Mouse (Mus musculus) hindbrain, postnatal 0 days (tissue): Measurements from ENCODE around the gene Tbc1d14. TPM values are rescaled to one million over a fixed set of nuclear protein-coding genes. Genes with fewer than 3 reads are reported as not detected.
A peak's percentile ranks its signal among the peaks of the same experiment; 100 is the strongest.

ENCODE experiments used
- ATAC-seq: fragments of 200-750 bp; cut with Nextera tagmentation; 2 replicates; pipeline ENCODE4 v1.8.0; 2017; ENCODE audit warnings: mild to moderate bottlenecking, moderate TSS enrichment, moderate library complexity
- DNase-seq: peaks from one replicate; pipeline ENCODE4 v3.0.0-alpha.2; 2015; ENCODE audit warnings: low spot score
- H3K27ac ChIP-seq: fragments of 300-500 bp; sonication (generic); 2 replicates; pipeline ENCODE4 v1.5.1; 2014; ENCODE audit warnings: mild to moderate bottlenecking
- H3K27me3 ChIP-seq: fragments of 300-500 bp; sonication (generic); 2 replicates; pipeline ENCODE4 v1.6.1; 2014; ENCODE audit warnings: low read length, mixed read lengths; ENCODE audit not compliant: insufficient read depth
- H3K36me3 ChIP-seq: fragments of 300-500 bp; sonication (generic); 2 replicates; pipeline ENCODE4 v1.6.1; 2014; ENCODE audit warnings: low read length, mixed read lengths; ENCODE audit not compliant: insufficient read depth
- H3K4me1 ChIP-seq: fragments of 300-500 bp; sonication (generic); 2 replicates; pipeline ENCODE4 v1.6.1; 2014; ENCODE audit warnings: antibody characterized with exemption, low read length, mixed read lengths; ENCODE audit not compliant: insufficient read depth
- H3K4me2 ChIP-seq: fragments of 300-500 bp; sonication (generic); 2 replicates; pipeline ENCODE4 v1.6.1; 2014; ENCODE audit warnings: low read depth, mild to moderate bottlenecking, low read length, moderate library complexity, mixed read lengths
- H3K4me3 ChIP-seq: fragments of 300-500 bp; sonication (generic); 2 replicates; pipeline ENCODE4 v1.5.1; 2014; ENCODE audit warnings: low read length
- H3K9ac ChIP-seq: fragments of 300-500 bp; sonication (generic); replicated peaks from 2 replicates; pipeline ENCODE4 v1.6.1; 2014; ENCODE audit warnings: mild to moderate bottlenecking, low read length, moderate library complexity, mixed read lengths
- H3K9me3 ChIP-seq: fragments of 300-500 bp; sonication (generic); 2 replicates; pipeline ENCODE4 v1.6.1; 2016; ENCODE audit warnings: low read length, mixed read lengths
- CTCF ChIP-seq: IDR thresholded peaks from 2 replicates; pipeline ENCODE4 v1.5.1; 2016; ENCODE audit warnings: antibody characterized with exemption, control low read depth, low read depth
- WGBS: fragments of 180-500 bp; shearing (Covaris S2); extraction: QIAGEN DNeasy Blood & Tissue Kit; methylation state at CpG from one replicate; pipeline ENCODE4 v1.1.7; 2014; 5-methylcytosine and 5-hydroxymethylcytosine counted together
- polyA plus RNA-seq: library from polyadenylated mRNA; unstranded; fragments of >200 nt; fragmentation: Nextera tagmentation; extraction: Ambion mirVana; gene quantifications from 2 replicates; pipeline ENCODE4 v1.2.1, GENCODE M21; 2015
- total RNA-seq: library from RNA; depleted of rRNA; stranded (reverse); fragments of >200 nt; gene quantifications from 2 replicates; pipeline ENCODE4 v1.2.3, GENCODE M21; 2014

The Tbc1d14 gene
- total and polyA plus RNA-seq, 2 experiments from 2014 or later: 22.9 to 46.4 TPM

- no peak overlapping the region for H3K27ac ChIP-seq
- no peak for TF ChIP-seq CTCF
- no peak overlapping the region for H3K4me2 ChIP-seq
- no peak overlapping the region for H3K4me3 ChIP-seq
- no peak for DNase-seq
- H3K4me1 ChIP-seq: 0 out of 2 replicates have a peak, but pooled peaks cover 2% of the 10 kb centered on the region
- H3K9me3 ChIP-seq: no peaks in the 10 kb centered on the region
- H3K36me3 ChIP-seq: no peaks in the 10 kb centered on the region
- ATAC-seq: no peak
- H3K9ac ChIP-seq: no peak overlapping the region
- no peaks in the 10 kb centered on the region for H3K27me3 ChIP-seq
- WGBS: 86% methylated on average over 6 of the region's 6 CpGs
Measured at GRCm38 (mm10) chr5:36534455-36535030, 58.5 kb downstream of the Tbc1d14 start.

DNA sequence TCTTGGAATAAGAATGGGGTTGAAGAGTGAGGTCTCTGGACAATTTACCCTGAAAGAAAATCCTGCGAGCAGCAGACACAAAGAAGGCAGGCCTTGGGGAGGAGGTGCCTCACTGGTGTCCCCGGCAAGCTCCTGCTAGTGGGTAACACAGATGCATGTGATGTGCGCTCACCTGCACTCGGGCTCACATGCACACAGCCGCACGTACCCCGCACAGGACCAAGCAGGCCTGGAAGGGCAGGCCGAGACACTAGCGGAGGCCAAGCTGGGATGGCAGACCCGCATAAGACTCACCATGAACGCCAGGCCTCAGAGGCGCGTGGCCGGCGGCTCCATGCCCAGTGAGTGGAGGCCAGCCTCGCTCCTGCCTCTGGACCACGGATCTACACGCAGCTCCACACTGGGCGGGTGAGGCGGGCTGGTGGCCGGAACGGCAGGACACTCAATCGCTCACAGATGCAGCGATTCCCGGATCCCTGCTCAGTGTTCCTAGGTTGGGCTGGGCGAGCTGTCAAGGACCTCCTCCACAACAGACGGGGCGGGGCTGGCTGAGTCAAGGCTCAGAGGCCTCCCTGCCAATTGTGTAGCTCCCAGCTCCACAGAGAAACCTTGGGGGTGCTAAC, 62.8 kb downstream of the Tbc1d14 start:
- Histone ChIP-seq H3K36me3 (no peaks in the 10 kb centered on the region), H3K27me3 (no peaks in the 10 kb centered on the region), H3K4me2 (peak overlapping the region; percentile 88), H3K4me3 (peak overlapping the region; percentile 67), H3K27ac (peak overlapping the region; percentile 88), H3K9ac (peak overlapping the region; percentile 76), H3K9me3 (no peaks in the 10 kb centered on the region), H3K4me1 (peaks cover 13% of the 10 kb centered on the region; the same call in 1 of the 2 replicates)
- no peak for TF ChIP-seq CTCF
- DNase-seq (peak; percentile 95), ATAC-seq (peak; percentile 97)
- under 1% methylated on average over 28 of the region's 28 CpGs for WGBS

GRCm38 (mm10) chr5:36529698-36530097, 63.4 kb downstream of the Tbc1d14 start:
- H3K4me1 ChIP-seq: peaks cover 13% of the 10 kb centered on the region; the same call in 1 of the 2 replicates
- H3K27ac ChIP-seq: peak overlapping the region; percentile 88
- DNase-seq: no peak
- no peaks in the 10 kb centered on the region for H3K9me3 ChIP-seq
- ATAC-seq: no peak
- WGBS: 3% methylated on average over 5 of the region's 5 CpGs
- H3K27me3 ChIP-seq: no peaks in the 10 kb centered on the region
- peak overlapping the region; percentile 67 for H3K4me3 ChIP-seq
- TF ChIP-seq CTCF: no peak
- H3K9ac ChIP-seq: peak overlapping the region; percentile 76
- H3K4me2 ChIP-seq: peak overlapping the region; percentile 88
- H3K36me3 ChIP-seq: no peaks in the 10 kb centered on the region

DNA sequence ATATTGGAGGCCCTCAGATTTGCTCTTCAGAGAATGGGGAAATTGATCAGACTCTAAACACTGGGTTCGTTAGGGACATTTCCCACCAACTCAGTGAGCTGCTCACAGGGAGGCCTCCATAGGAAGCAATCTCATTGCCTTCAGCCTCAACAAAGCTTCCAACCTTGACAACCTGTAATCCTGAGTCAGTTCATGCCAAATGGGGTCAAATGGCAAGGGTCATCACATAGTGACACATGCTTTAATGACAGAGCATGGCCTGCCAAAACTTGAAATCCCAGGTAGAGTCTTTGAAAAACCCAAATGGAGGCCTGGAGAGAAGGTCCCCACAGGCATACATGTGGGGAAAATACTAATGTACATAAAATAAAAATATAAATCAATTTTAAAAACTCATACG, 66.2 kb downstream of the Tbc1d14 start:
- WGBS: 91% methylated on average over 2 of the region's 2 CpGs

DNA sequence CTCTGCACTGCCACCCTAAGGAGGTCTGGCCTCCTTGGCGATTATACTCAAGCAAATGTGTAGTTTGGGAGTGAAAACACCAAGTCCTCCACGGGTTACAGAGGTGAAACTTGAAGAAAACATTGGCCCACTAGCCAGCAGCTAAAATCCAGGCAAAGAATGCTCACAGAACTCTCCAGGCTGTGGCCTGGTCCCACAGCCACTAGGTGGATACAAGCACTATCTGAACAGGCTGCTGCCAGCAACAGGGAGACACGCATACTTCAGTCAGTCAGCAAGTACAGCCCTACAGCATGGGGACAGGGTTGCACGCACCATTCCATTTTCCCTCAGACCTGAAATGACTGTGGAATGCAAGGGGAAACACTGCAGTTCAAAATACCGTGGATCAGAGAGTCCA, 66.8 kb downstream of the Tbc1d14 start:
- Histone ChIP-seq H3K4me2 (no peak overlapping the region), H3K4me3 (no peak overlapping the region), H3K27ac (no peak overlapping the region), H3K27me3 (no peaks in the 10 kb centered on the region), H3K9me3 (no peaks in the 10 kb centered on the region), H3K36me3 (peaks cover 13% of the 10 kb centered on the region), H3K4me1 (peaks cover 13% of the 10 kb centered on the region; the same call in 1 of the 2 replicates), H3K9ac (no peak overlapping the region)
- ATAC-seq: no peak
- WGBS: 82% methylated on average over 5 of the region's 5 CpGs
- TF ChIP-seq CTCF: peak; percentile 70
- DNase-seq: peak; percentile 32

More for the DNA sequence above, 66.2 kb downstream of the Tbc1d14 start:
- peaks cover 8% of the 10 kb centered on the region; the same call in 1 of the 2 replicates for H3K36me3 ChIP-seq
- no peak overlapping the region for H3K27ac ChIP-seq
- peaks cover 13% of the 10 kb centered on the region; the same call in 1 of the 2 replicates for H3K4me1 ChIP-seq
- H3K9ac ChIP-seq: no peak overlapping the region
- no peak for TF ChIP-seq CTCF
- no peak overlapping the region for H3K4me2 ChIP-seq
- H3K27me3 ChIP-seq: no peaks in the 10 kb centered on the region
- H3K9me3 ChIP-seq: no peaks in the 10 kb centered on the region
- H3K4me3 ChIP-seq: no peak overlapping the region
- no peak for ATAC-seq
- no peak for DNase-seq

DNA sequence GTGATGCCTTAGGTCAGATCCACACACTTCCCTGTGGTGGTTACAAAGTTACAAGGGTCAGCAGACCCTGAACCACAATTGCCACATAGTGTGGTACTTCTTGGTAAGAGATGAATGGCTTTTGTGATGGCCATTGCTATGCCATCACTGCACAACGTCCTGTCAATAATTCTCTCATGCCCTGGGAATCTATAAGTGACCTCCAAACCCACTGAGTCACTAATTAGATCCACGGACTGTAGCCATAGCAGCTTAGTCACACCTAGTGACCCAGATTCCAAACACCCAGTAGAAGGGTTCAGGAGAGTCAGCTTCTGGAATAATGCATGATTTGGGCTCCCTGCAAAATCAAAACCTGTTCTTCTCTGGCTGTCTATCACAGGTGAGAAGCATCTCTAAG, 67.9 kb downstream of the Tbc1d14 start:
- Histone ChIP-seq H3K36me3 (peaks cover 21% of the 10 kb centered on the region), H3K9ac (no peak overlapping the region), H3K4me3 (no peak overlapping the region), H3K9me3 (no peaks in the 10 kb centered on the region), H3K27ac (no peak overlapping the region), H3K4me2 (no peak overlapping the region), H3K27me3 (no peaks in the 10 kb centered on the region), H3K4me1 (peaks cover 13% of the 10 kb centered on the region; the same call in 1 of the 2 replicates)
- DNase-seq (no peak), ATAC-seq (no peak)
- TF ChIP-seq CTCF: no peak
- 66% methylated on average over 2 of the region's 2 CpGs for WGBS

DNA sequence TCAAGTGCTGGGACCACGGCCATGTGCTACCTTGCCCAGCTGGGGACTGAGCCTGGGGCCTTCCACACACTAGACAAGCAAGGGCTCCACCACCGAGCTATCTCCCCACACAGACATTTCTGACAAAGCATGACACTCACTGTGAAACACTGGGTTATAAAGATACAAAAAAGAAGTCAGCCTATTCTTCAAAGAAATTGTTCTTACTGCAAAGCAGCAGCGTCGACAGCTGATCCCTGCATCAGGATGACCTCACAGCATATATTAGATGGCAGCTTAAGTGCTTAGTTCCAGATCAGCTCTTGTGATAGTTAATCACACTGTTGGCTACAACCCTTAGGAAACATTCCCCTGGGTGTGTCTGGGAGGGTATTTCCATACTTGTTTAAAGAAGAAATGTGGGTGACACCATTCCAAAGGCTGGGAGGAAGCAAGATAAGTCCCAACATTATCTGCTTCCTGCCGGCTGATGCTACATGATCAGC, 69.8 kb downstream of the Tbc1d14 start:
- H3K9ac ChIP-seq: no peak overlapping the region
- H3K4me3 ChIP-seq: no peak overlapping the region
- H3K36me3 ChIP-seq: peaks cover 29% of the 10 kb centered on the region
- H3K27me3 ChIP-seq: no peaks in the 10 kb centered on the region
- H3K9me3 ChIP-seq: no peaks in the 10 kb centered on the region
- no peak for TF ChIP-seq CTCF
- 87% methylated on average over 5 of the region's 5 CpGs for WGBS
- ATAC-seq (no peak), DNase-seq (no peak)
- H3K4me1 ChIP-seq: no peaks in the 10 kb centered on the region
- no peak overlapping the region for H3K27ac ChIP-seq
- no peak overlapping the region for H3K4me2 ChIP-seq
